Mouse (Mus musculus): Measurements from ENCODE around the gene Gm19426. TPM values are rescaled to one million over a fixed set of nuclear protein-coding genes. Genes with fewer than 3 reads are reported as not detected.
A peak's percentile ranks its signal among the peaks of the same experiment; 100 is the strongest.
"Not testable (repeated sequence)": the region's sequence is repeated elsewhere in the genome, so short reads cannot be mapped to it uniquely, and the experiment has no call there.

Gm19426 gene
- polyA plus RNA-seq, 1 experiment, result 3.0 TPM

DNA sequence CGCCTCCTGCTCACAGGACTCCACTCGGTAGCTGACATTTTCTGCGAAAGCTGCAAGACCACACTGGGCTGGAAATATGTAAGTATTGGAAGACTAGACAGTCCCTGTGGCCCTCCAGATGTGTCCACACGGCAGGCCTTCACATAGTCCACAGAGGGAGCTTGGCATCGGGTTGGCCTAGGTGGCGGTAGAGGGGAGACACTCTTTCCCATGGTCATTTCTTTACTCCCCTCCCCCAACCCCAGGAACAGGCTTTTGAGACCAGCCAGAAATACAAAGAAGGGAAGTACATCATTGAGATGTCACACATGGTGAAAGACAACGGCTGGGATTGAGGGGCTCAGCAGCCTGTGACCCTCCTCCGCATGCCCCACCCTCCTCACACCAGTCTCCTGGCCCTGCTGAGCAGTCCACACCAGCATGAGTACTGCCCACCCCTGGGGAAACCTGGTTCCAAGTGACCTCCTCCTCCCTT lies 6.0 kb downstream of the Gm19426 start:
- TF ChIP-seq GATA1 (IDR thresholded peaks at IDR 0.05; ENCODE audit: borderline replicate concordance, low read length) (no peak), FLI1 (IDR thresholded peaks at IDR 0.05; ENCODE audit: low read length) (no peak)
- H3K4me3 ChIP-seq (replicated peaks), result no peak overlapping the region
- H3K4me1 ChIP-seq, result peaks cover 95% of the 10 kb centered on the region
- peaks cover 10% of the 10 kb centered on the region for H3K36me3 ChIP-seq (replicated peaks; ENCODE audit: low read length)
- H3K9me3 ChIP-seq, result no peaks in the 10 kb centered on the region
- peaks cover 43% of the 10 kb centered on the region for H3K27me3 ChIP-seq (replicated peaks)

DNA sequence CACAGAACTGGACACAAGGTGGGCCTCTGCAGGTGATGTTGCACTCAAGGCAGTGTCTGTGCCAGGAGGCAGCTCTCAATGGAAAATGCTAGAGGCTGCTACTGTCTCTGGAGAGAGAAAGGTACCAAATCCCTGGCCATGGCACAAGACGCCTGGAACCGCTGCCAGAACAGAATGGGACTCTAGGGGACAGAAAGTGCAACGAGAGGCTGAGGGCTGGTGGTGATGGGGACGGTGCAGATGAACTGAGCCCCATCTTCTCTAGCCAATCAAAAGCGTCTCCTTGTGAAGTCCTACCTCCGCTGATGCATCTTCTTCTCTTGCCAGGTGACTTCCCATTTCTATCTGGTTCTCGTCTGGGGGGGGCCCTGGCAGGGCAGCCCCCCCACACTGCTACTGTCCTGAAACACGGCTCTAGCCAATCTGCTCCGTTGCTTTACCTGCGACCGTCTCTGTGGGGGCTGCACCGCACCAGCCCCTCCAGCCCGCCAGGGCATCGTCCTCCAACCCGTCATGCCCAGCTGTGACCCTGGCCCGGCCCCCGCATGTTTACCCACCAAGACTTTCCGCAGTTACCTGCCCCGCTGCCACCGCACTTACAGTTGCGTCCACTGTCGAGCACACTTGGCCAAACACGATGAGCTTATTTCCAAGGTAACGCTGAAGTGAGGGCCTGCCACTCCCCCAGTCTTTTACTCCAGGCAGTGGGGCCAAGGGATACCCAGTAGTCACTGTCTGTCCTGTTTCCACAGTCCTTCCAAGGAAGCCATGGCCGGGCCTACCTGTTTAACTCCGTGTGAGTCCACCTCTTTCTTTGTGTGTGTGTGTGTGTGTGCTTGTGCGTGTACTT lies 6.9 kb downstream of the Gm19426 start:
- H3K36me3 ChIP-seq (replicated peaks; ENCODE audit: low read length), result peaks cover 10% of the 10 kb centered on the region
- peaks cover 41% of the 10 kb centered on the region for H3K27me3 ChIP-seq (replicated peaks)
- H3K9me3 ChIP-seq, result no peaks in the 10 kb centered on the region
- H3K4me3 ChIP-seq (replicated peaks), result no peak overlapping the region
- TF ChIP-seq FLI1 (IDR thresholded peaks at IDR 0.05; ENCODE audit: low read length) (no peak), GATA1 (IDR thresholded peaks at IDR 0.05; ENCODE audit: borderline replicate concordance, low read length) (no peak)
- H3K4me1 ChIP-seq, result peaks cover 86% of the 10 kb centered on the region

DNA sequence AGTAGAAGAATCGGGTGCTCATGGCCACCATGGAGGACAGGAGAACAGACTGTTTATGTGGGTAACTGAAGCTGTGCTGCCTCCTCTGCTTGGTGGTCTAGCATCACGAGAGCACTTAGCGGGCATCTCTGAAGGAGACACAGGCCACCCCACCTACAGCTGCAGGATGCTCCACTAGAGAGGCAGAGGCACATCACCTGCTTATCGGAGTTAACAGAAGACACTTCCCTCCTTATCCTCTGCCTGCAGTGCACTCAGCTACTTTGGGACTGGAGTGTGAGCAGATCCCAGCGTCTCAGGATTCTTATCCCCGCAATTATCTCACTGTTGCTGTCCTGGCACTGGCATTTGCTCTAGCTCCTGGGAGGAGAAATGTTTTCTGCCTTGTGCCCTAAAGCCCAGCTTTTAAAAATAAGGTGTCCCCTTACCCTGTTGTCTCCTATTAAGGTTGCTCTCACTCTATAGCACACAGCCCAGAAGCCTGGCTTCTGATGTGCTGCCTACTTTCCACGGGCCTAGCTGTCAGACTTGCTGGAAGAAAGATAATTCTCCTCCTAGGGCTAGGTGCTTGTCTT lies 8.0 kb downstream of the Gm19426 start:
- peaks cover 5% of the 10 kb centered on the region for H3K36me3 ChIP-seq (replicated peaks; ENCODE audit: low read length)
- H3K27me3 ChIP-seq (replicated peaks), result peaks cover 41% of the 10 kb centered on the region
- peak overlapping the region; percentile 91 for H3K4me3 ChIP-seq (replicated peaks)
- TF ChIP-seq FLI1 (IDR thresholded peaks at IDR 0.05; ENCODE audit: low read length) (no peak), GATA1 (IDR thresholded peaks at IDR 0.05; ENCODE audit: borderline replicate concordance, low read length) (no peak)
- no peaks in the 10 kb centered on the region for H3K9me3 ChIP-seq
- H3K4me1 ChIP-seq, result peaks cover 77% of the 10 kb centered on the region

DNA sequence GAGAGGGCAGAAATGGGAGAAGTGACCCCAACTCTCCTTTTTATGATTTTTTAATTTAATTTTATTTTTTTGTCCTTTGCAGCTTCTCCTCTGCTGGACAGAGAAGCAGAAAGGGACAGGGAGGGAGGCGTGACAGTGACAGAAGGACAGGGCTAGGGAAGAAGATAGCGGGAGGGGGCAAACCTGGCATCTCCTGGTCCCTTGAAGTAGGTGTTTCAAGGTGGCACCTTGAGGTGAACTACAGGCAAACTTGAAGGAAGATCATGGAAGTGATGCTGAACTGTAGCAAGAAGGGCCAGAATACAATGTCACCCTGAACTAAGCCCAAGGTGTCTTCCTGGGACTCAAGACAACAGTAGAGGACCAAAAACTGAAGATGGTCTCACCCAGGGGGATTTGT lies 8.5 kb downstream of the Gm19426 start:
- Histone ChIP-seq H3K36me3 (replicated peaks; ENCODE audit: low read length) (peaks cover under 1% of the 10 kb centered on the region), H3K4me1 (peaks cover 72% of the 10 kb centered on the region), H3K4me3 (replicated peaks) (peak overlapping the region; percentile 91), H3K9me3 (no peaks in the 10 kb centered on the region), H3K27me3 (replicated peaks) (peaks cover 41% of the 10 kb centered on the region)
- TF ChIP-seq GATA1 (IDR thresholded peaks at IDR 0.05; ENCODE audit: borderline replicate concordance, low read length) (no peak), FLI1 (IDR thresholded peaks at IDR 0.05; ENCODE audit: low read length) (no peak)

DNA sequence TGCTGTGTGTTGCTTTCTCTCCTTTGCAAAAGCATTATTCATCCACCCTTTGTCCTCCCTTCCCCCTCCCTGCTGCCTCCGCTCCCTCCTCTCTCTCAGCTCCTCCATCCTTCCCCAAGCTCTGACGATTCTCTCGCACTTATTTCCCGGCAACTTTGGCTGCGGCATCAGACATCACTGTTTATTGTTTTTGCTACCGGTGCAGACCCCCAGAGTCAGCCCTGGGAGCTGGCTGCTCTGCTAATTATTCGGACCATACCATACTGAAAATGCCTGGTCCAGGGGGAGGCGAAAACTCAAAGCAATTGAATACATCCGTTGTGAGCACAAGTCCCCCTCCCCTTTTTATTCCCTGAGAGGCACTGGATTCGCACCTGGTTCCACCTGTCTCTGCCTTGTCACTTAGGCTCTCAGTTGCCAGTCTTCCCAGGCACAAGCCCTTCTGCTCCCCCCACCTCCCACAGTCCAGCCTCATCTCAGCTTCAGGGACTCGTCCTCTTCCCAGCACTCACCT lies 9.0 kb downstream of the Gm19426 start:
- H3K4me1 ChIP-seq, result peaks cover 67% of the 10 kb centered on the region
- H3K27me3 ChIP-seq (replicated peaks), result peaks cover 41% of the 10 kb centered on the region
- H3K4me3 ChIP-seq (replicated peaks), result peak overlapping the region; percentile 91
- TF ChIP-seq FLI1 (IDR thresholded peaks at IDR 0.05; ENCODE audit: low read length), result no peak
- H3K9me3 ChIP-seq, result no peaks in the 10 kb centered on the region
- no peaks in the 10 kb centered on the region for H3K36me3 ChIP-seq (replicated peaks; ENCODE audit: low read length)

DNA sequence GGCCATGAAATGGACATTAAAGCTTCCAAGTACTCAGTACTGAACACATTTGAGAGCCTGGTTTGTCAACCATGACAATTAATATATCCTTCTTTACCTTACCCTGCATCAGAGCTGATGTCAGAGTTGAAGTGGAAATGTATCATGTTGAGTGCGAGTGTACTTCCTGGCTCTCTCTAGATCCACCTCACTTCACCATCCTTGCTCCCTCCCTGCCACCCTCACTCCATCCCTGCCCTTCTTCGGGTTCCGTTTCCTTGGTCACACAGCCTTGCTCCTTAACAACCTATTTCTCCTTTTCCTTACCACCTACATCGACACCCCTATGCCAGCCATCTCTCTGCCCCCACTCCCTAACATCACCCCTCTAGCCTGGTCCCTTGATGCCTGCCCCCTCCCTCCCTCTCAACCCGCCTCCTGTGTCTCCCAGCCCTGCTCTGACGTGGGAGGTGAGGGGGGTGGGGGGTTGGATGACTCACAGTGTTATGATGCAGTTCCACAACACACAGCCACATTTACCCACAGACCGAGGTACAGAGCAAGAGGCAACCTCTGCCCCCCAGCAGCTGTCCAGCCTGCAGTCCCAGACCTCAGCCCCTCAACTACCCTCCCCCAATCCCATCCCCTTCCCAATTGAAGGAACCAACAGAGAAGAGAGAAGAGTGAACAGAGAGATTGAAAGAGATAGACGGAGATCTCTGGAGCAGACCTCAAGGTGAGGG lies 9.7 kb downstream of the Gm19426 start, which contains the start of gene Ypel4:
TSS of gene Ypel4 (plus strand) at position 480 of the 722 bp plus-strand sequence.
- H3K4me3 ChIP-seq (replicated peaks), result peak within 1 kb of the TSS; percentile 91
- H3K36me3 ChIP-seq (replicated peaks; ENCODE audit: low read length), result no peaks in the 10 kb centered on the region
- H3K27me3 ChIP-seq (replicated peaks), result peaks cover 41% of the 10 kb centered on the region
- TF ChIP-seq GATA1 (IDR thresholded peaks at IDR 0.05; ENCODE audit: borderline replicate concordance, low read length) (no peak), FLI1 (IDR thresholded peaks at IDR 0.05; ENCODE audit: low read length) (no peak)
- no peaks in the 10 kb centered on the region for H3K9me3 ChIP-seq
- H3K4me1 ChIP-seq, result peaks cover 60% of the 10 kb centered on the region

DNA sequence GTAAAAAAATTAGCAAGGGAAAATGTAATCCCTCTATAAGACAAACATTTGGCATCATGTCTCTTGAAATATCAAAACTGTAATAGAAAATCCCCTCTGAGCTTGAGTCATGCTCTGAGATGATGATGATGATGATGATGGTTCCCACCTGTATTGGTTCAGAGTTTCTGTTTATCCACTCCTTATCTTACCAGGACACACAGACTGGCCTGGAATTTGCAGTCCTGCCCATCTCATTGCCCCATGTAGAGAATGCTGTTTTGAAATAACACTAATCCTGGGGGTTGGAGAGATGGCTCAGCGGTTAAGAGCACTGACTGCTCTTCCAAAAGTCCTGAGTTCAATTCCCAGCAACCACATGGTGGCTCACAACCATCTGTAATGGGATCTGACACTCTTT lies 11.1 kb downstream of the Gm19426 start:
- no peaks in the 10 kb centered on the region for H3K36me3 ChIP-seq (replicated peaks; ENCODE audit: low read length)
- H3K27me3 ChIP-seq (replicated peaks), result peaks cover 37% of the 10 kb centered on the region
- H3K4me3 ChIP-seq (replicated peaks), result no peak overlapping the region
- no peaks in the 10 kb centered on the region for H3K9me3 ChIP-seq
- TF ChIP-seq GATA1 (IDR thresholded peaks at IDR 0.05; ENCODE audit: borderline replicate concordance, low read length) (no peak), FLI1 (IDR thresholded peaks at IDR 0.05; ENCODE audit: low read length) (no peak)
- H3K4me1 ChIP-seq, result peaks cover 53% of the 10 kb centered on the region

DNA sequence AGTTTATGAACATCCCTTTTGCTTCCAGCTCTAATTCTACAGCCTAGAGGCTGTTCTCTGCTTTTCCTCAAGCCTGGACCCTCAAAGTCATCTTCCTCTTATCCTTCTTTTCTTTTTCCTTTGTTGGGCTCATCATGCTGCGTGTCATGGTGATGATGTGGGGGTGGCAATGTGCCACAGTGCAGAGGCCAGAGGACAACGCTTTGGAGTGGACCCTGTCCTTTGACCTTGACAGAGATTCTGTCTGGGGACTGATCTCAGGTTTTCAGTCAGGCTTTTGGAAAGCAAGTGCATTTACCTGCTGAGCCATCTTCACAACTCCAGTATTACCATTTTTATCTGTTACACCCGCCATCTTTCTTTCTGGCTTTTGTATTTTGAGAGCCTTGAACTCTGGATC lies 12.2 kb downstream of the Gm19426 start:
- Histone ChIP-seq H3K9me3 (no peaks in the 10 kb centered on the region), H3K27me3 (replicated peaks) (peaks cover 25% of the 10 kb centered on the region), H3K36me3 (replicated peaks; ENCODE audit: low read length) (no peaks in the 10 kb centered on the region), H3K4me3 (replicated peaks) (no peak overlapping the region), H3K4me1 (peaks cover 45% of the 10 kb centered on the region)
- no peak for TF ChIP-seq FLI1 (IDR thresholded peaks at IDR 0.05; ENCODE audit: low read length)
- TF ChIP-seq GATA1 (IDR thresholded peaks at IDR 0.05; ENCODE audit: borderline replicate concordance, low read length), result no peak

DNA sequence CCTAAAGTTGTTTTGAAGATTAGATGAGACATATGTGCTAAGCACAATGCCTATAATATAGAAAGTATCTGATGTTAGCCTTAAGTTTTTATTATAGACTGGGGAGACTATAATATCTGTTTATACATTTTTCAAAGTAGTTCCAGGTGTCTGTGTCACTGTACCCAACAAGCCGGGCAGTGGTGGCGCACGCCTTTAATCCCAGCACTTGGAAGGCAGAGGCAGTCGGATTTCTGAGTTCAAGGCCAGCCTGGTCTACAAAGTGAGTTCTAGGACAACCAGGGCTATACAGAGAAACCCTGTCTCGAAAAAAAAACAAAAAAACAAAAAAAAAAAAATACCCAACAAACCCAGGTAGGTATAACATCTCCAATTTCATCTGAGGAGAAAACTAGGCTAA lies 15.3 kb downstream of the Gm19426 start:
- H3K9me3 ChIP-seq; H3K4me3 ChIP-seq (replicated peaks); H3K27me3 ChIP-seq (replicated peaks): not testable (repeated sequence)
- H3K36me3 ChIP-seq (replicated peaks; ENCODE audit: low read length), result peaks cover 29% of the 10 kb centered on the region
- peaks cover 44% of the 10 kb centered on the region for H3K4me1 ChIP-seq
